Mouse (Mus musculus) brain, embryonic 14.5 days (tissue): Measurements from ENCODE around the gene Slc7a15.
"Not testable (repeated sequence)": the region's sequence is repeated elsewhere in the genome, so short reads cannot be mapped to it uniquely, and the experiment has no call there.

ENCODE experiments used
- CTCF ChIP-seq: fragments of 200-500 bp; IDR thresholded peaks from 2 replicates; pipeline ENCODE4 v1.5.1; 2012; ENCODE audit warnings: inconsistent platforms, mild to moderate bottlenecking, moderate library complexity, borderline replicate concordance; ENCODE audit not compliant: insufficient read depth, insufficient read length; ENCODE audit errors: extremely low read depth
- POLR2A ChIP-seq: fragments of 200-500 bp; IDR thresholded peaks from 2 replicates; pipeline ENCODE4 v1.6.1; 2012; ENCODE audit warnings: mild to moderate bottlenecking, inconsistent platforms, borderline replicate concordance; ENCODE audit not compliant: poor library complexity, insufficient read depth, insufficient read length, severe bottlenecking; ENCODE audit errors: extremely low read depth

GRCm38 (mm10) chr12:8638411-8639087 is 39.7 kb upstream of the Slc7a15 start:
- peak; percentile 68; the same call in 1 of the 2 replicates for TF ChIP-seq CTCF
- not testable (repeated sequence) for TF ChIP-seq POLR2A
